Mouse (Mus musculus): Measurements from ENCODE around the gene Sntg2.

Sntg2 gene

GRCm38 (mm10) chr12:30272242-30272985 lies 100.8 kb downstream of the Sntg2 start:
- no peak for DNase-seq (ENCODE audit: low read depth)

- DNase-seq (ENCODE audit: low read depth), result no peak
Measured at GRCm38 (mm10) chr12:30264206-30264605, 109.0 kb downstream of the Sntg2 start.

DNA sequence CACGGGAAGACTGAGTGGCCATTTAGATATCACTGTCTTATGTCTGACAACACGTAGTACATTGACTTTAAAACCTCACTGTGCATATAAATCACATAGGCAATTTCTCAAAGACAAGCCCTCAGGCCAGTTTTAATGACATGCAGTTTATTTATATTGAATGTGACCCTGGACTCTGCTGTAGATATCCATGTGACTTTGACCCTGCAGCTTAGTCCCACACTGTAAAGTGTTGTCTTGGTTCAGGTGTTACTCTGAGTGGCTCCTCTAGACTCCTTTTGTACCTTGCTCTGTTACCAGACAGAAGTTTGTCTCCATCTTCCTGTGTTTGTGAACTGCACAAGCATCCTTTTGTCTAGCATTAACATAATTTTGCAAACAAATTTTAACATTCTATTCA lies 112.0 kb downstream of the Sntg2 start:
- DNase-seq (ENCODE audit: low read depth), result no peak

DNA sequence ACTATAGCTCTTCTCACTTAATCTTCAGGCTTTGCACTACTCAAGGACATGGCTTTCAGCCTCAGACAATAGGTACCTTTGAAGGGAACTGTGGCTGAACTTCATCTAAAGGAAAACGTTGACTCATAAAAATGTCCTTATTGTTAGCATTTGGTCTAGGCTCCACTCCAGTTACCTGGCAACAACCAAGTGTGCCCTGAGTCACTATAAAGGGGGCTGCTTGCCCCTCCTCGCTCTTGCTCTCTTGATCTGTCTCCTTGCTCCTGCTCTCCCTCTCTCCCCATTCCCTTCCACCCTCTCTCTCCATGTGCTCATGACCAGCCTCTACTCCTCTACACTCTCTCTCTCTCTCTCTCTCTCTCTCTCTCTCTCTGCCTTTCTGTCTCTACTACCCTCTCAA lies 114.5 kb downstream of the Sntg2 start:
- no peak for DNase-seq (ENCODE audit: low read depth)

GRCm38 (mm10) chr12:30257664-30258063 lies 115.5 kb downstream of the Sntg2 start:
- no peak for DNase-seq (ENCODE audit: low read depth)

- no peak for DNase-seq (ENCODE audit: low read depth)
Measured at GRCm38 (mm10) chr12:30256207-30256606, 117.0 kb downstream of the Sntg2 start.

GRCm38 (mm10) chr12:30254581-30254980 lies 118.6 kb downstream of the Sntg2 start:
- no peak for DNase-seq (ENCODE audit: low read depth)

DNA sequence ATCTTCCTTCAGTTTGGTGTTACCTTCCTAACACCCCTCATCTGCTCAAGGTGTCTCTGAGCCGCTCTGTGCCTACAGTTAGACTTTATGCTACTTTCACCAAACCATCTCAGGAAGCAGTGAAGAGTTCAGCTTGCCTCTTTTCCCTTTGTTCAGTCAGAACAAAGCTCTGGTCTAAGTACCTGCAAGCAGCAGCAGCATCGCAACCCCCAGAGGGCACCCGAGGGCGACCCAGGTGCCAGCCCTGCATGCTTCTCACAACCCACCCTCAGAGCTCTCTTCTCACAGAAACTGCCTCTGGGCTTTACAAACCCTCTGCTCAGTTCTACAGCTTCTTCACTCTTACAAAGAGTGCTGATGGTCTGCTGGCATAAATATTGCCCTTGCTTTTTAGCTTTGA lies 120.8 kb downstream of the Sntg2 start:
- DNase-seq (ENCODE audit: low read depth), result no peak

GRCm38 (mm10) chr12:30251283-30251829 lies 121.8 kb downstream of the Sntg2 start:
- DNase-seq (ENCODE audit: low read depth), result no peak

GRCm38 (mm10) chr12:30249068-30249467 lies 124.1 kb downstream of the Sntg2 start:
- no peak for DNase-seq (ENCODE audit: low read depth)

- DNase-seq (ENCODE audit: low read depth), result no peak
Measured at GRCm38 (mm10) chr12:30246286-30246945, 126.8 kb downstream of the Sntg2 start.

GRCm38 (mm10) chr12:30244194-30244593 lies 129.0 kb downstream of the Sntg2 start:
- DNase-seq (ENCODE audit: low read depth), result no peak

- no peak for DNase-seq (ENCODE audit: low read depth)
Measured at GRCm38 (mm10) chr12:30240891-30241290, 132.3 kb downstream of the Sntg2 start.

- no peak for DNase-seq (ENCODE audit: low read depth)
Measured at GRCm38 (mm10) chr12:30234940-30235339, 138.2 kb downstream of the Sntg2 start.

DNA sequence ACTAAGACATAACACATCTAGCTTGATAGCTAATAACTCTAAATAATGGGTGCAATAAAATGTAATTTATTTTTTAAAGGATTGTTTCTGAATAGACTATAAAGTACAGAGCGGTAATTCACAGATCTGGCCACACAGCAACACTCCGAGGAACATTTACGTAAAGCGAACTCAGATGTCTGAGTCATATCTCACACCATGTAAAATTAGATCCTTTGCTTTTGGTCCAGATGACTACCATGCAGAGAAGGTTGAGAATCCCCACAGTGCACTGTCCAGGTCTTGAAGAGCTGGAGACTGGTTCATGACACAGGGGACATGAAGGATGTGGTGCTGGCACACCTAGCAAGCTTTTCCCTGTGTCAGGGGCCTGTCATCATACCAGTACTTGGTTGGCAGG lies 145.2 kb downstream of the Sntg2 start:
- no peak for DNase-seq (ENCODE audit: low read depth)

- DNase-seq (ENCODE audit: low read depth), result no peak
Measured at GRCm38 (mm10) chr12:30226247-30226646, 146.9 kb downstream of the Sntg2 start.

DNA sequence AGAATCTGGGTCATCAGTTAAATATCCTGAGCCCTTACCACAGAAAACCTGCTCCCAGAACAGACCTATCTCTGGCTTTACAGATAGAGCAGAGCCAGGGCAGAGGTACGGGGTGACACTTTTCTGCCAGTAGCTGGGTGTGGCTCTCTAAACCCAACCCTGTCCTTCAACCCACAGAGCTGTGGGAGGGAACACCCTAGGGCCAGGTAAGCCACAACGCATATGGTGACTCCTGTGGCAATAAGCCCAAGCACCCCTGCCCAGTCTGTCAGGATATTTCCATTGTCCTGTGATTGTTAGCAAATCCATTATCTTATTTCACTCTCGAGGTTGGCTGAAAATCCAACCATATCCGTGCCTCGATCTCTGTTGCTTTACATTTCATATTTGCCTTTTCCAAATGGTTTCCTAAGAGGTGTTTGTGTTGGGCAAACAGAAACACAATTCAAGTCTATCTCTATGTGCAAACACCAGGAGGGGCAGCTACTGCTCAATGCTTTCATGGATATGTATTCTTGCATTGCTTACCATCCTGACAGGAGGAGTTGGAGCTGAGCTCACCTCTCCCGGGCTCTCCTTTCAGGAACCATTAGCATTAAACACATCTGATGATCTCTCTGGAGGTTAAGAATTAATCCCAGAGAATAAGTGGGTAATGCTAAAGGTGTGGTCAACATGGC lies 156.3 kb downstream of the Sntg2 start:
- no peak for DNase-seq (ENCODE audit: low read depth)

DNA sequence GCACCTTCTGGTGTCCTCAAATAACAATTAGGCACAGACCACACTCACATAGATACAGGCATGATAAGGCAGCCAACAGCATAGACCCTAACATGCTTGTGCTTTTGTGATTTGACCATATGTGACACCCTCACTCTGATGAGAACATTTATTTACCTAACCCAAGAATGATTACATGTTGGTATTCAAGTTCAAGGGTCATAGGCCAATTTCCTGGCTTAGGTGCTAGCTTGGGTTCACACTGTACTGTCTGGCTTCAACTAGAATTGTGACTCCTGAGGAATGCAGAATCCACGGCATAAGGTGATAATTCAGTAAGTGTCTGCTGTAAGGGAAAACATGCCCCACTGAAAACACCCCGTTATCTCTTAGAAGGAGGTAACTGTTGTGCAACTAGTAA lies 158.4 kb downstream of the Sntg2 start:
- no peak for DNase-seq (ENCODE audit: low read depth)

DNA sequence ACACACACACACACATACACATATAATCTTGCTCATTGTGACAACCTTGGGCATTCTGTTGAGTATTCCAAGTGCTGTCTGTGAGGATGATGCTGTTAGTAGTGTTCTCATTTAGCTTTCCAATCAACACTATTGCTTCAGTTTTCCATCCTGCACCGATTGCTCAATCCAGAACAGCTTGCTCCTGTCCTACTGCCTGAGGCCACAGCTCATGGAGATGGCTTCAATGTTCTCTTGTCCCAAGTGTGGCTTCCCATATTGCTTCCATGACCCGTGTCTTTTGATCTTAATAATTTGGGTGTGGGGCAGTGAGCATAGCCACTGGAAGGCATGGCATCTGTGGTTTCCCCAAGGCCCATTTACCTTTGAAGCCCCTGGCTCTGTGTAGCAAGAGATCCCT lies 162.8 kb downstream of the Sntg2 start:
- DNase-seq (ENCODE audit: low read depth), result no peak

DNA sequence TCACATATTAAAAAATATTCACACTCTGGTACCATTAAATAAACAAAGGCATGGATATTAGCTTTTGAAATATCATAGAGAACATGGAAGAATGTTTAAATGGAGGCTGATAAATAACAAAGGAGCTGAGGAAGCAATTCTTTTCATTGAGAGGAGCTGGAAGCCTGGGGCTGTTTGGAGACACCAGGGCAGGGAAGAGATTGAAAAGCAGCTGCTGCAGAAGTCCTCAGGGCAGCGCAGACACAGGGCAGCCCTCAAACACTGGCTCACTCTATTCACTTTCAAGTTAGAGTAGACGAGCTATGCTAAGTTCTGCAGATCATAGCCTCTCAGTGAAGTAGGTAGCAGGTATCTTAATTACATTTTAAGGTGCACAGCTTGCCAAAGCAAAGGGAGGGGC lies 164.6 kb downstream of the Sntg2 start:
- no peak for DNase-seq (ENCODE audit: low read depth)

DNA sequence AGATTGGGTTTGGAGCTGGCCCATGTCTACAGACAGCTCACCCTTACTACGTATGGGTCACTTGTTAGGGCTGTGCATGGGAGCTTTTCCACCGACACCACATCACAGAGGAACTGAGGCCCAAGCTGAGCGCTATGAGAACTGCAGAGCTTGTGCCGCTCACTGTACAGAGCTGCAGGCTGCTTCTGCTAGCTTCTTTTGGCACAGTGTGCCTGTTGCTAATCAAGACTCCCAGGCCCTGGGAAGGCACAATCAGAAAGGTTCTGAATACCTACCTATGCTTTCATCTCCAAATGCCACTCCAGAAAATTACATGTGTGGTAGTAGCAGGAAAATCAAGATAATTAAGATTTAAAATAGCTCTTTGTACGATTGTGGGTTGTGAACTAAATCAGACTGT lies 165.1 kb downstream of the Sntg2 start:
- no peak for DNase-seq (ENCODE audit: low read depth)

DNA sequence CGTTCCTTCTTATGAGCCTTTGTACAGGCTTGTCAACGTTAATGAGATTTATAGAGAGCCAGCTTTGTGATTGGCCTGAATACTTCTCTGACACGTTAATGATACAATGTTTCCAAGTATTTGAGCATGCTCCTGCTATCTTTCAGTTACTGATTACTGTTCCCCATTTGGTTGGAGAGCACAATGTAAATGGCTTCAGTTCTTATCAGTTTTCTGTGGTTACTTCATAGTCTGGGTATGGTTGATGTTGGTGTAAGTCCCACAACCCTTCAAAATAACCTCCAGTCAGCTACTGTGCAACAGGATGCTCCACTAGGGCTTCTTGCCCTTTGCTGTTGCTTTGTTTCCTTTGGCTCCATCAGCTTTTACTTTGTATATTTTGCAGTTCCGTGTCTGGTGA lies 168.7 kb downstream of the Sntg2 start:
- no peak for DNase-seq (ENCODE audit: low read depth)

GRCm38 (mm10) chr12:30202763-30203162 lies 170.4 kb downstream of the Sntg2 start:
- DNase-seq (ENCODE audit: low read depth), result no peak

All from c-Kit-positive CD71-positive TER-119-negative erythroid progenitor cells, embryonic 14.5 days (primary cell).